Mouse (Mus musculus) heart, embryonic 13.5 days (tissue): ENCODE measurements at regions not wholly inside any gene's neighbourhood (a gene's known extent, or its start where the extent isn't known, plus 50 kb on each side); places are given as distances from the start of the nearest gene placed in this dataset.

Experiments
- ATAC-seq: fragments of 200-750 bp; cut with Nextera tagmentation; 2 replicates; pipeline ENCODE4 v1.8.0; 2017; ENCODE audit warnings: moderate TSS enrichment; ENCODE audit not compliant: insufficient number of reproducible peaks, low FRiP score, low TSS enrichment; ENCODE audit errors: extremely low read depth
- H3K27ac ChIP-seq: fragments of 300-500 bp; sonication (generic); replicated peaks from 2 replicates; pipeline ENCODE4 v1.5.1; 2015; ENCODE audit warnings: moderate library complexity, mild to moderate bottlenecking, inconsistent platforms
- H3K27me3 ChIP-seq: fragments of 300-500 bp; sonication (generic); replicated peaks from 2 replicates; pipeline ENCODE4 v1.6.1; 2015; ENCODE audit warnings: mild to moderate bottlenecking, inconsistent platforms
- H3K36me3 ChIP-seq: fragments of 300-500 bp; sonication (generic); 2 replicates; pipeline ENCODE4 v1.6.1; 2015; ENCODE audit warnings: mild to moderate bottlenecking, inconsistent platforms
- H3K4me1 ChIP-seq: fragments of 300-500 bp; sonication (generic); 2 replicates; pipeline ENCODE4 v1.6.1; 2015; ENCODE audit warnings: inconsistent platforms
- H3K4me2 ChIP-seq: fragments of 300-500 bp; sonication (generic); 2 replicates; pipeline ENCODE4 v1.6.1; 2015; ENCODE audit warnings: inconsistent platforms, mild to moderate bottlenecking, moderate library complexity
- H3K4me3 ChIP-seq: fragments of 300-500 bp; sonication (generic); 2 replicates; pipeline ENCODE4 v1.5.1; 2015; ENCODE audit warnings: moderate library complexity, mild to moderate bottlenecking, inconsistent platforms
- H3K9ac ChIP-seq: fragments of 300-500 bp; sonication (generic); 2 replicates; pipeline ENCODE4 v1.6.1; 2015; ENCODE audit warnings: inconsistent platforms, mild to moderate bottlenecking, moderate library complexity
- H3K9me3 ChIP-seq: fragments of 300-500 bp; sonication (generic); 2 replicates; pipeline ENCODE4 v1.6.1; 2016; ENCODE audit warnings: inconsistent platforms
- WGBS: fragments of 180-500 bp; shearing (Covaris S2); methylation state at CpG from one replicate; pipeline ENCODE4 v1.1.7; 2015; ENCODE audit warnings: mixed read lengths; 5-methylcytosine and 5-hydroxymethylcytosine counted together

DNA sequence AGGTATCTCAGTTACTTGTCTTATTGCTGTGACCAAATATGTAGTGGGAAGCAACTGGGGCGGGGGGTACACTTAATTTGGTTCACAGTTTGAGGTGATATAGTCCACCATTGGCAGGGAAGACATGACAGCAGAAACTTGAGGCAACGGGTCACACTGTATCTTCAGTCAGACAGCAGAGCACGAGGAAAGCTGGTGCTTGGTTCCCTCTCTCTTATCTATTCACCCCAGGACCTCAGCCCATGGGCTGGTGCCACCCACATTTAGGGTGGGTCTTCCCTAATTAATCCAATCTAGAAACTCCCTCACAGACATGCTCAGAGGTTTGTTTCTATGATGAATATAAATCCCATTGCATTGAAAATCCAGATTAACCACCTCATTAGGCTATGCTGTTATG lies 56.5 kb downstream of the Otud1 start:
- no peak for ATAC-seq
- WGBS, result 47% methylated on average over 3 of the region's 3 CpGs
- no peaks in the 10 kb centered on the region for H3K27me3 ChIP-seq
- no peaks in the 10 kb centered on the region for H3K36me3 ChIP-seq
- peaks cover 4% of the 10 kb centered on the region; the same call in 1 of the 2 replicates for H3K4me1 ChIP-seq
- no peak overlapping the region for H3K4me2 ChIP-seq
- H3K4me3 ChIP-seq, result no peak overlapping the region
- H3K9ac ChIP-seq, result no peak overlapping the region
- H3K27ac ChIP-seq, result no peak overlapping the region
- H3K9me3 ChIP-seq, result no peaks in the 10 kb centered on the region

- H3K4me3 ChIP-seq, result peak overlapping the region; percentile 43
- no peaks in the 10 kb centered on the region for H3K36me3 ChIP-seq
- no peaks in the 10 kb centered on the region for H3K27me3 ChIP-seq
- peak overlapping the region; percentile 64 for H3K4me2 ChIP-seq
- 21% methylated on average over 11 of the region's 11 CpGs for WGBS
- peak overlapping the region; percentile 55; the same call in 1 of the 2 replicates for H3K9ac ChIP-seq
- no peak overlapping the region for H3K27ac ChIP-seq
- no peak for ATAC-seq
- H3K4me1 ChIP-seq, result peaks cover 4% of the 10 kb centered on the region; the same call in 1 of the 2 replicates
- no peaks in the 10 kb centered on the region for H3K9me3 ChIP-seq
Measured at GRCm38 (mm10) chr2:19715564-19716238, 58.1 kb downstream of the Otud1 start.

DNA sequence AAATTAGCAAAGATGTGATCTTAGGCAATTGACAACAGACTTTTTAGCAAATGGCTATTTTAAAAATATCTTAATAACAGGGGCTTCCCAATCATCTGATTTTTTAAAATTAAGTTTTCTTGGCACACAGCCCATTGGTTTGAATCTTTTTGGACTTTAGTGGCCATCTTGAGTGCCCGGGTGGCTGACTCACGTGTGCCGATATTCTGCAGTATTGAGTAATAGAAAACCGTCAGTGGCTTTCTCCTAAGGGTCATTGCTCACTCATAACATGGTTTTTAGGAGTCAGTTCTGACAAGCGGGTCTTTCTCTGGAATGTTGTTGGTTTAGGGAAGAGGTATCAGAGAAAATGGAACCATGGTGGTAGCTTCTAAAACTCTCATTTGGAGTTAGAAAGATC lies 58.8 kb downstream of the Otud1 start:
- Histone ChIP-seq H3K9me3 (no peaks in the 10 kb centered on the region), H3K4me3 (no peak overlapping the region), H3K4me1 (peaks cover 4% of the 10 kb centered on the region; the same call in 1 of the 2 replicates), H3K27me3 (no peaks in the 10 kb centered on the region), H3K36me3 (no peaks in the 10 kb centered on the region), H3K4me2 (no peak overlapping the region), H3K9ac (no peak overlapping the region), H3K27ac (no peak overlapping the region)
- ATAC-seq, result no peak
- WGBS, result 86% methylated on average over 5 of the region's 5 CpGs

DNA sequence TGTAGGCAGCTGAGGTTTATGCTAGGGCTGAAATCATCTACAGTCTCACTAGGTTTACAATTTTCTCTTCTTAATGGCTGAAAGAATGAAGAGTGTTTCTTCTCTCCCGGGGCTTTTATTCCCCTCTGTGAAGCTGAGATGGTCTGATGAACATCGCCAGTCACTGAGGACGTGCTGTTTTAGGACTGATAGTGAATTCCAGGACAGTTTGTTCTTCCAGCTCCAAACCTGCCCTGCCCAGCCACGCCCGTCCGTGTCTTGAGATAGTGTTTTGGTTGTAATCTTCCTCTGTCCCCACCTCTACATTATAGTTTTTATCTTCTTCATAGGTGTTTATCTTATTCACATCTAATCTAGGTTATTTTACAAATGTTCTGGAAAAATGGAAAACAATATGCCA lies 68.5 kb downstream of the Otud1 start:
- H3K4me2 ChIP-seq, result no peak overlapping the region
- no peak overlapping the region for H3K4me3 ChIP-seq
- no peaks in the 10 kb centered on the region for H3K36me3 ChIP-seq
- H3K9ac ChIP-seq, result no peak overlapping the region
- no peak for ATAC-seq
- H3K27me3 ChIP-seq, result no peaks in the 10 kb centered on the region
- H3K4me1 ChIP-seq, result no peaks in the 10 kb centered on the region
- H3K9me3 ChIP-seq, result no peaks in the 10 kb centered on the region; the same call in 1 of the 2 replicates
- WGBS, result 78% methylated on average over 6 of the region's 6 CpGs
- no peak overlapping the region for H3K27ac ChIP-seq

DNA sequence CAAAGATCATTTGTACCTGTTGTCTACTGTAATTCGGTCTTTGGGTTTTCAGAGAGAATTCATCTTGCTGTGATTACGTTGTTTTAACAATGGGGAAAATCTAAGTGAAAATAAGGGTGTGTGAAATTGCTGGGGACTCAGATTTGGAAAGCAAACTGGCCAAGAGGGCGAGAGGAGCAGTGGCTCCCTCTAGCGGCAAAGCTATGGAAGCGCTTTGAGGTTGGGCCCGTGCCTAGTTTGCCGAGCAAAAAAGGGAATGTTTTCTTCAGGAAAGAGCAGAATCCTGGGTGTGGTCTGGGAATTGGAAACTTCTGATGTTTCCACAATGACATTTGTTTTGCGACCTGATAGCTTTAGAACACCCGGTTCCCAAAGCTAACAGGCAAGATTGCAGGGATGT lies 69.4 kb downstream of the Otud1 start:
- Histone ChIP-seq H3K27me3 (no peaks in the 10 kb centered on the region), H3K9ac (no peak overlapping the region), H3K27ac (no peak overlapping the region), H3K4me2 (no peak overlapping the region), H3K4me1 (no peaks in the 10 kb centered on the region), H3K4me3 (no peak overlapping the region), H3K9me3 (no peaks in the 10 kb centered on the region; the same call in 1 of the 2 replicates), H3K36me3 (no peaks in the 10 kb centered on the region)
- ATAC-seq, result no peak
- 11% methylated on average over 9 of the region's 9 CpGs for WGBS

DNA sequence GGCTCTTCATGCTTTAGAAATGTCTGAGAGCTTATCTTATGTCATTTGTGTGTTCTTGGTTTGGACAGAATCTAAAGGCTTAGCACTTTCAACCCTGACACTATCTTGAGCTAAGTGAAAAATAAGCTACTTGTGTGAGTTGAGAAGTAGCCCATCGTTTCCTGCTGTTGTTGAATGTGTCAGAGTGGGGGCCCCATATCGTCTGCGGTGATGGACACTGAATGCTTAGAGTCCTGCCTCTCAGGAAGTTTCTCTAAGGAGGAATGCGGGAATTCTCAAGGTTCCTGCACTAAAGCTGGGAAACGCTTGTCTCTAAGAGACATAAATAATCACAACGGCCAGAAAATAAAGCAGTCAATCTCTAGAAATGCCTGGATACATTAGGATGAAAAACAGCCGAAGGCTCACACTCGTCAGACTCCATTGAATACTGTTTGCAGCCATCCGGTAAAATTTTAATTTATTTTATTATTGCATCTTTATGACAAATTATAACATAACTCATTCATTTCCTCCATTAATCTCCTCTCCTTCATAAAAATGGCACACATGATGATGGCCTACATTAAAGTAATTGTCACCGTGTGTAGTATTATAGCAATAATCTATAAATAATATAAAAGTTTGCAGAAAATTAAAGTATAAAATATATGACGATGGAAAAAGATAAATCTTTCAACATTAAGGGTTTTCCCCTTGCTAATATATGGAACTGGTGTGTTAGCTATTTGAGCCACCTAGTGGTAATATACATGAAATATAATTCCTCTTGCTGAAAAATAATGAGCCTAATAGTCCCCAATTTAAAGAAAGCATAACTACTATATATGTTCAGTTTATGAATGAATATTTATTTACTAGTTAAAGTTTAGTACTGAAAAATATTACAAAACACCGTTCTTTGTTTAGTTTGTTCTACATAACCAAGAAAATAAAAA lies 75.6 kb downstream of the Otud1 start:
- ATAC-seq, result no peak
- Histone ChIP-seq H3K4me2 (no peak overlapping the region), H3K27me3 (no peaks in the 10 kb centered on the region), H3K4me1 (0 out of 2 replicates have a peak, but pooled peaks cover 3% of the 10 kb centered on the region), H3K36me3 (no peaks in the 10 kb centered on the region), H3K4me3 (no peak overlapping the region), H3K9me3 (no peaks in the 10 kb centered on the region), H3K27ac (no peak overlapping the region), H3K9ac (no peak overlapping the region)
- 45% methylated on average over 12 of the region's 12 CpGs for WGBS

GRCm38 (mm10) chr2:19734164-19734870 lies 76.8 kb downstream of the Otud1 start:
- no peak for ATAC-seq
- H3K4me2 ChIP-seq, result no peak overlapping the region
- 66% methylated on average over 12 of the region's 12 CpGs for whole genome bisulfite sequencing

GRCm38 (mm10) chr2:19741508-19741907 lies 84.0 kb downstream of the Otud1 start:
- Histone ChIP-seq H3K4me2 (no peak overlapping the region), H3K27ac (no peak overlapping the region), H3K4me1 (no peaks in the 10 kb centered on the region), H3K27me3 (no peaks in the 10 kb centered on the region), H3K9me3 (0 out of 2 replicates have a peak, but pooled peaks cover 4% of the 10 kb centered on the region), H3K4me3 (no peak overlapping the region), H3K9ac (no peak overlapping the region), H3K36me3 (no peaks in the 10 kb centered on the region)
- no peak for ATAC-seq

More at GRCm38 (mm10) chr2:19734164-19734870, 76.8 kb downstream of the Otud1 start:
- H3K36me3 ChIP-seq, result no peaks in the 10 kb centered on the region
- no peak overlapping the region for H3K4me3 ChIP-seq
- no peak overlapping the region for H3K27ac ChIP-seq
- H3K9ac ChIP-seq, result no peak overlapping the region
- no peaks in the 10 kb centered on the region for H3K9me3 ChIP-seq
- H3K4me1 ChIP-seq, result 0 out of 2 replicates have a peak, but pooled peaks cover 3% of the 10 kb centered on the region
- H3K27me3 ChIP-seq, result no peaks in the 10 kb centered on the region

DNA sequence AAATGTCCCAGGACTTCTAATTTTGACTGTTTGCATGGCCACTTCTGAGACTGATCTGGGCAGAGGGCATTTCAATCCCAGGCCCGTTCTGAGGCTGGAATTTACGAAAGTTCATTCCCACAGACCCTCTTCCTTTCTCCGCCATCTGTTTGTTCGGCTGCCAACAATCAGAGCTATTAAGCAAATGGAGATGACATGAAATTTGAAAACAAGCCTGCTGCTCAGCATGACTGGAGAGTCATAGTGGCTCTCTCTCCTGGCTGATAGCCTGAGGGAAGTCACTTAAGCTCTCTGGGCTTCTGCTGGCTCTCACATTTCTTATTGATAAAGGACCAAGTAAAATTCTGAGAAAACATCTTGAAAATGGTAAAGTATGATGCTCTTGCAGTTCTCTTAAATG lies 85.9 kb downstream of the Otud1 start:
- WGBS, result 79% methylated on average over 4 of the region's 4 CpGs
- Histone ChIP-seq H3K4me2 (no peak overlapping the region), H3K9me3 (0 out of 2 replicates have a peak, but pooled peaks cover 4% of the 10 kb centered on the region), H3K4me3 (no peak overlapping the region), H3K36me3 (no peaks in the 10 kb centered on the region), H3K4me1 (no peaks in the 10 kb centered on the region), H3K27ac (no peak overlapping the region), H3K9ac (no peak overlapping the region), H3K27me3 (no peaks in the 10 kb centered on the region)
- no peak for ATAC-seq

DNA sequence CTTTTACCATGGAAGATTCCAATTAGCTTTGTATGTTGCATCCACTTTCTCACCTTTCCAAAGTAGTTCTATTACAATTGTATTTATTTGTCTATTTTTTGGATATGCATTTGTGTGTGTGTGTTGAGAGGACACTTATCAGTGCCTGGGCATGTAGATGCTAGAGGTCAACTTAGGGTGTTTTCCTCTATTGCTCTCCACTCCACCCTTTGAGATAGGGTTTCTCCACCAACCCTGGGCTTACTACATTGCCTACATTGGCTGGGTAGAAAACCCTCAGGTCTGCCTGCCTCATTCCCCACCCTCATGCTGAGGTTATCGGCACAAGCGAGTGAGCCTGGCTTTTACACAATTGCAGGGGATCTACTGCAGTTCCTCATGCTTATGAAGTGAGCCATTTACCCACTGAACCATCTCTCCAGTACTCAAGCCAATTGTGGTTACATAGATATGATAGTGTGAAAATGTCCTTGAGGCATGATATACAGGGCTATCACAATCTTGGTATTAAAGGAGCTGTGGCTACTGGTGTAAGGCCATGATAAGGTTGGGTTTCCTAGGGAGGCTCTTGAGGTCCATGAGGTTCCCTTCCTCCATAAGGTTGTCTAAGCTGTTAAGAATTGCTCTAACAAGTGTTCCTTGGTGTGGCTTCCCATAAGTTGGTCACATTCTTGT lies 87.6 kb downstream of the Otud1 start:
- H3K9ac ChIP-seq, result no peak overlapping the region
- H3K4me1 ChIP-seq, result no peaks in the 10 kb centered on the region
- H3K4me3 ChIP-seq, result no peak overlapping the region
- no peaks in the 10 kb centered on the region for H3K27me3 ChIP-seq
- 0 out of 2 replicates have a peak, but pooled peaks cover 4% of the 10 kb centered on the region for H3K9me3 ChIP-seq
- H3K27ac ChIP-seq, result no peak overlapping the region
- no peaks in the 10 kb centered on the region for H3K36me3 ChIP-seq
- WGBS, result 87% methylated on average over 2 of the region's 2 CpGs
- H3K4me2 ChIP-seq, result no peak overlapping the region
- no peak for ATAC-seq

- no peak overlapping the region for H3K27ac ChIP-seq
- no peak overlapping the region for H3K4me2 ChIP-seq
- ATAC-seq, result no peak
- no peaks in the 10 kb centered on the region for H3K4me1 ChIP-seq
- 78% methylated on average over 11 of the region's 11 CpGs for WGBS
- no peaks in the 10 kb centered on the region for H3K9me3 ChIP-seq
- H3K27me3 ChIP-seq, result no peaks in the 10 kb centered on the region
- H3K9ac ChIP-seq, result no peak overlapping the region
- H3K4me3 ChIP-seq, result no peak overlapping the region
- no peaks in the 10 kb centered on the region for H3K36me3 ChIP-seq
Measured at GRCm38 (mm10) chr2:19752753-19753152, 95.2 kb downstream of the Otud1 start.
